Mouse (Mus musculus): ENCODE measurements around the gene Ndufs3. TPM values are rescaled to one million over a fixed set of nuclear protein-coding genes. Genes with fewer than 3 reads are reported as not detected.
"Not testable (repeated sequence)": the region's sequence is repeated elsewhere in the genome, so short reads cannot be mapped to it uniquely, and the experiment has no call there.

Ndufs3 gene
- total RNA-seq, 2 experiments from 2014 or later = 874 to 1,007 TPM

DNA sequence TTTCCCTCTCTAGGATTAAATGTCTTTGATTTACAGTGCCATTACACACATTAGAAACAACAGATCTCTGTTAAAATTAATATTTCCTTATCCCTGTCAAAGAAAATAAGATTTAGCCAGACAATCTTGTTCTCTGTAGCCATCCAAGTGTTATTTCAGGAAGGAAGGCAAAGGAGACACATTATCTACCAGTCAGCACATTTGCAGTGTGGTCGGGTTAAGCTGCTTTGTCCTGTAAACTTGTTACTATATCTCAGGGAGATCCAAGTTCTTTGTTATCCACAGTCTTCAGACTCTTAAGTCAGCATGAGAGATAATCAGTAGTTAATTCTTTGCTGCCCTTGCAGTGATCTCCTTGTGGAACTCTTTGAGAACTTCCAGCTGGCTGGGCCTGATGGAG lies 6.2 kb upstream of the Ndufs3 start:
- no peak for DNase-seq

DNA sequence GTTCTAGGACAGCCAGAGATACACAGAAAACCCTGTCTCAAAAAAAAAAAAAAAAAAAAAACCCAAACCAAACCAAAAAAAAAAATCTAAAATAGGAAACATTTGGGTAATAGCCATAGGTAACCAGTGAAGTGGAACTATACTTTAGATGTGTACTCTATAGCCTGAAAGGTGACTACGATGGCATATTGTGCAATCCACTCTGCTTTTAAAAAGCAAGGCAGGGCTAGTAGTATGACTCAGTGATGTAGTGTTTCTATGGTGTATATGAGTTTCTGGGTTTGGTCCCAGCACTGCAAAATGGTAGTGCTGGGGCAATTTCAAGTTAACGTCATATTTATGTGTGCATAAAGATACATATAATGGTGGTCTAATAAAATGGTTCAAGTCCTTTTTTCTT lies 2.1 kb upstream of the Ndufs3 start:
- no peak for DNase-seq

DNA sequence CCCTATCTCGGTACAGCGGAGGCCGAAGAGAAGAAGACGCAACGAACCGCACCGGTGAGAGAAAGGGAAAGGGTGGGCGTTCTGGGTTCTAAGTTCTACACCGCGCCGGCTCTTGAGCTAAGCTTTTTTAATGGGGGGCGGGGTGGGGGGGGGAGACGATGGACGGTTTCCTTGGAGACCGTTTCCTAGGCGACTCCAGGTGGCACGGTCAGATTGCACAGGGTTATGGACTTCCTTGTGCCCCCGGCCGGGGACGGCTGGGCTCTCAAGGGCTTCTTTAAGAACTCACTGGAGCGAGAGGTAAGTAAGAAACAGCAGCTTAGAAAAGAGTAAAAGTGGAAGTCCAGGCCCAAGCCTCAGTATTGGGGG lies 213 bp upstream of the Ndufs3 start:
- DNase-seq = no peak

DNA sequence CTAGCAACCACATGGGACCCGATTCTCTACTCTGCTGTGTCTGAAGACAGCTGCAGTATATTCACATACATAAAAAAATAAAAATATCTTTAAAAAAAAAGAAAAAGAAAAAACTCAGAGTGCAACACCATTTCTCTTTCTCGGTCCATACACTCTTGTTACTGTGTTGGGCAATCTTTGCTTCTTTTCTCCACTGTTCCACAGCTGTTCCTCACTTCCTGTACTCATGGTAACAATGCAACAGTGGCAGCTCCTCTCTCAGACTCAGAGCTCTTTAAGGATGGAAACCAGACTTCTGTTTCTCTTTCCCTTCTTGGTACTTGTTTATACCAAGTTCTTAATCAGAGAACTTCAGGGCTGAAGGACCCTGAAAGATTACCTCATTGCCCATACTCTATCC lies 1.2 kb downstream of the Ndufs3 start:
- no peak for DNase-seq

DNA sequence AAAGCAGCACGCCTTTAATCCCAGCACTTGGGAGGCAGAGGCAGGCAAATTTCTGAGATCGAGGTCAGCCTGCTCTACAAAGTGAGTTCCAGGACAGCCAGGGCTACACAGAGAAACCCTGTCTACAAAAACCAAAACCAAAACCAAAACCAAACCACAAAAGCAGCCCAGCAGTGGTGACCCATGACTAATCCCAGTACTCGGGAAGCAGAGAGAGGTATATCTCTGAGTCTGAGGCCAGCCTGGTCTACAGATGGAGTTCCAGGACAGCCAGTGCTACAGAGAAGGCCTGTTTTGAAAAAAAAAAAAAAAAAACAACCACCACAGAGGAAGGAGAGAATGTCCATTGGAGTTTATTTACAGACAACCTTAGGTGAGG lies 10.3 kb downstream of the Ndufs3 start:
- not testable (repeated sequence) for DNase-seq

GRCm38 (mm10) chr2:90893673-90894298 lies 10.8 kb downstream of the Ndufs3 start:
- no peak for DNase-seq

DNA sequence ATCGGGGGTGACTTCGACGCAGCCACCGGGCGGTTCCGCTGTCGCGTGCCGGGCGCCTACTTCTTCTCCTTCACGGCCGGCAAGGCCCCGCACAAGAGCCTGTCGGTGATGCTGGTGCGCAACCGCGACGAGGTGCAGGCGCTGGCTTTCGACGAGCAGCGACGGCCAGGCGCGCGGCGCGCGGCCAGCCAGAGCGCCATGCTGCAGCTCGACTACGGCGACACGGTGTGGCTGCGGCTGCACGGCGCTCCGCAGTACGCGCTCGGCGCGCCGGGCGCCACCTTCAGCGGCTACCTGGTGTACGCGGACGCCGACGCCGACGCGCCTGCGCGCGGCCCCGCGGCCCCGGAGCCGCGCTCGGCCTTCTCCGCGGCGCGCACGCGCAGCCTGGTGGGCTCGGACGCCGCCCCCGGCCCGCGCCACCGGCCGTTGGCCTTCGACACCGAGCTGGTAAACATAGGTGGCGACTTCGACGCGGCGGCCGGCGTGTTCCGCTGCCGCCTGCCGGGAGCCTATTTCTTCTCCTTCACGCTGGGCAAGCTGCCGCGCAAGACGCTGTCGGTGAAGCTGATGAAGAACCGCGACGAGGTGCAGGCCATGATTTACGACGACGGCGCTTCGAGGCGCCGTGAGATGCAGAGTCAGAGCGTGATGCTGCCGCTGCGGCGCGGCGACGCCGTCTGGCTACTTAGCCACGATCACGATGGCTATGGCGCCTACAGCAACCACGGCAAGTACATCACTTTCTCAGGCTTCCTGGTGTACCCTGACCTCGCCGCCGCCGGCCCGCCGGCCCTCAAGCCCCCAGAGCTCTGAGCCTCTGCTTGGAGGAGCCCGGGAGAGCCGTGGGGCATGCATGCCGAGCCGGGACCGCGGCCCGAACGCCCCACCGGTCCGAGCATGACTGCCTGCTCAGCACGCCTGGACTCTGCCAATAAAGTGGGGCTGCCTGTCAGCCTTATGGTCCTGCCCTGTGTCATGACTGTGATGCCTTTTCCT lies 14.8 kb downstream of the Ndufs3 start:
- peak in 1 of 2 experiments; percentile 36 for DNase-seq

DNA sequence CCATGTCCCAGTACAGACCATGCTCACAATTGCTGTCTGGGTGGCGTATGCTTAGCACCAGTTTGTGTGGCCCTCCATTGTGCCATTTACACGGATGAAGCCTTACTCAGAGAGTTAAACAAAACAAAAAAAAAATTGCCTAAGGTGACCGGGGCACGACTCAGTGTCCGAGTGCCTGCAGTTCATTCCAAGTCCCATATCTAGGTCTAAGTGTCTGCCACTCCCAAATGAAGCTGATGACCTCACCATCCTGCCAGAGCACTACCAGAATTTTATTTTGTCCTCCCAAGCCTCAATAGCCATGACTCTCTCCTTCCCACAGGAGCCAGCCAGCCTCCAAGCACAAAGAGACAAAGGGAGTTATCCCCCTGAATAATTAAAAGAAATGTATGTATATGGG lies 17.0 kb downstream of the Ndufs3 start:
- DNase-seq = no peak

DNA sequence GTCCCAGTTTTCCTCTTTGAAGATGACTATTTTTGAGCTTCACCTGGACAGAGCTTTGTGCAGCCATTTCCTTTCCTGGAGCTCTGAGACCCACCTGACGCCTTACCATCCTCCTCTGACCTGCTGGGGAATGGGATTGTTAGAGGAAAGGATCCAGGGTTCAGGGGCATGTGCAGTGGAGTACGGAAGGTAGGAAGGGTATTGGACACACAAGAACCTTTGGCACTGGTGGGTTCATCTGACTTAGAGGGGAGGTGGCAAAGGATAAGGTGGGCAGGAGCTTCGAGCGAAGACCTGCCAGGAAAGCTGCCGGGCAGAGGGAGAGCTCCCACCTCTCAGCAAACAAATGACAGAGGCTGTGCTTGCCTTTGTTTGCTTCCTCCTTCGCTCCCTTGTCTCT lies 18.2 kb downstream of the Ndufs3 start:
- DNase-seq = no peak

GRCm38 (mm10) chr2:90885218-90886041 lies 19.2 kb downstream of the Ndufs3 start, which contains the start of gene C1qtnf4:
Gene C1qtnf4 (plus strand): TSS chr2:90885860.
- no peak for DNase-seq

- no peak for DNase-seq
Observed at GRCm38 (mm10) chr2:90881824-90882223, 22.8 kb downstream of the Ndufs3 start.

GRCm38 (mm10) chr2:90880144-90880785 lies 24.4 kb downstream of the Ndufs3 start:
- no peak for DNase-seq

DNA sequence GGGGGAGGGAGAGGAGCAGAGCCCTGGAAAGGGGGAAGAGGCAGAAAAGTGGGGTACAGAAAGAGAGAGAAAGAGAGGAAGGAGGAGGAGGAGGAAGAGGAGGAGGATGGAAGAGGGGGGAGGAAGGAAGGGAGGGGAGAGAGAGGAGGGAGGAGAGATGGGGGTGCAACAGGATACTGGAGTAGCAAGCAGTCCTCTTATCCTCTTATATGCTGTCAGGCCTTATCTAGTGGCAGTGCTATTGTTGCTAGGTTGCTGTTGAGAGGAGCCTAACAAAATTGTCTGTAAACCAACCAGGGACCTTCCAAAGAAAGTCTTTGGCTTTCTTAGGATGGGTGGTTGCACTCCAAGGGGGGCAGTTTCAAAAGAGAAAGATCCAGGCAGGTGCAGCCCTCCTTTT lies 25.2 kb downstream of the Ndufs3 start:
- no peak for DNase-seq

- DNase-seq = no peak
Observed at GRCm38 (mm10) chr2:90877584-90878259, 26.9 kb downstream of the Ndufs3 start.

DNA sequence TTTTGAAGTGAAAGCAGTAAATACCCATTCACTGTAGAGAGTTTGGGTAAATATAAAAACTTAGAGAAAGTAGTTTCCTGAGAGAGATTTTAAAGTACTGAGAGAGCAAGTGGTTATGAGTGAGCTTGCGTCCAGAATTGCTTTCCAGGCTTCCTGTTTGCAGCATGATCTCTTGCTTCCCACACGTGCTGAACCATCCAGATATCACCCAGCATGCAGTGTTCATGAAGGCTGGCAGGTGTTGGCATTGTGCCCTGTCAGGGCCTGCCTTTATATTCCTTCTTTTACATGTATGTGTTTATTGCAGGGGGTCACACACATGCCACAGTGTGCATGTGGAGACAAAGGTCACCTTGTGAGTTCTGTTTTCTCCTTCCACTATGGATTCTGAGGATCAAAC lies 29.4 kb downstream of the Ndufs3 start:
- DNase-seq = no peak

GRCm38 (mm10) chr2:90874025-90874424 lies 30.6 kb downstream of the Ndufs3 start:
- DNase-seq = peak in 1 of 2 experiments; percentile 46

DNA sequence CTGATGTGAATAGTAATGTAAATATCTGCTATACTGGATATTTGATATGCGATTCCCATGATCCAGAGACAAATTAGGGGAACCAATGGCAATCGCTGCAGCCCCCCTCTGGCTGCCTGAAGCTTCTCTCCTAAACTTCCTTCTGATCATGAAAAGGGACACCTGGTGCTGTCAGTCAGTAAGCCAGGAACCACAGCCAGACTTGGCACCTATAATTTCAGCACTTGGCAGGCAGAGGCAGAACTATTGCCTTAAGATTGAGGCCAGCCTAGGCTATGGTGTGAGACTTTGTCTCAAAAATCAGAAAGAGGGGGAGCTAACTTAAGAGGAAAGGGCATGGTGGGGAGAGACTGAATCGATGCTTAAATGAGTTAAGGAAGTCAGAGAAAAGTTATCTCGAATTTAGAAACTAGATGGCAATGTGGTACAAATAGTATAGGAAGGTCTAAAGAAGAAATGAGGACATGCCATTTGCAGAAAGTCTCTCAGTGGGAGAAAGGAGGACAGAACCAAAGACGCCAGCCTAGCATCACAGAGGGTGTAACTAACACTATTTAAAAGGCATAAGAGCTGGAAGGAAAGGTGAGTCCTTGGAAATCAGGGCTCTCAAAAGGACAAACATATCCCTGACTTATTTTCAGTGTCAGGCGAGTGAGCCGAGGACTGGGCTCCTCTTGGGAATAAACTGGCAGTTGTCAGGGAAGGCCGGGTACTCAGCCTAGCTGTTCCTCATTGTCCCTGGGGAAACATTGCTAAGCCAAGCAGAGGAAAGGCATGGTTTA lies 33.3 kb downstream of the Ndufs3 start:
- DNase-seq = peak in 1 of 2 experiments; percentile 39

GRCm38 (mm10) chr2:90870136-90870601 lies 34.5 kb downstream of the Ndufs3 start:
- DNase-seq = peak; percentile 51 to 62

DNA sequence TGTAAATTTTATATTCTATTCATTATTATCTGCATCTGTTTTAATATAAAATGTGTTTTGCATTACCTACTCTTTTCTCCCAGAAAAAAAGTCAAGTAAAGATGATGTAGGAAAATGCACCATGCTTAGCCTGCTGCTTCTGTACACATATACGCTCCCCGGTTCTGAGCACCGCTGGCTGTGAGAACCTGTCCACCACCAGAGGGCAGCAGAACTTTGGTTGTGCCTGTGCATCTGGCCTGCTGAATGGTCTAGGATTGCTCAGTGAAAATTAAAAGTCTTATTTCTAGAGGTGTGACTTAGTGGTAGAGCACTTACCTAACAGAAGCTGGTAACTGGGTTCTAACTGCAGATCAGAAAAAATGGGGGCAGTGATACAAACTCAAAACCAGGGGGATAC lies 38.1 kb downstream of the Ndufs3 start:
- DNase-seq = peak; percentile 81 to 92

DNA sequence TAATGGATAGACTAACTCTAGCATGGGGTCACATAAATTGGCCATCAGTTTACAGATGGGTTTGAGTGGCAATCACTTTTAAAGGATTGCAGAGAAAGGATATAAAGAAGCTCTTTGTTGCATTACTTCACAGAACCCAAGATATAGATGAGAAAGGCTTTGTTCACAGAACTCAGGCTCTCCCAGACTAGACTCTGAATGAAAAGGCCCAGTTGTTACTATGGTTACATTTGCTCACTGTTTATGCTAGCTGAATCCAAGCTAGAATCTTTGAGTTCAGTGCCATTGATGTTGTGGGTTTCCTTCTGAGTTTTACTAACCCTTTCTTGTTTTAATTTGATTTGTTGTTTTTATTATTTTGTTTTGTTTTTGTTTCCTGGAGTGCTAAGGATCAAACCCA lies 40.4 kb downstream of the Ndufs3 start:
- DNase-seq = no peak

Data from heart, adult 18-20 months (tissue).